Mouse (Mus musculus) adrenal gland, adult 8-10 months (tissue): ENCODE data around the gene Pgk1. TPM values are rescaled to one million over a fixed set of nuclear protein-coding genes. Genes with fewer than 3 reads are reported as not detected.
"Not testable (repeated sequence)": the region's sequence is repeated elsewhere in the genome, so short reads cannot be mapped to it uniquely, and the experiment has no call there.

Experiments
- DNase-seq: peaks from one replicate; pipeline ENCODE4 v3.0.0; 2022
- total RNA-seq, 4 experiments: library from RNA; stranded (reverse); gene quantifications; 2 replicates each; pipeline ENCODE4 v1.2.4; 2022

The Pgk1 gene
- 100 to 1,000 TPM; 247 to 334 (median 294) TPM for total RNA-seq

DNA sequence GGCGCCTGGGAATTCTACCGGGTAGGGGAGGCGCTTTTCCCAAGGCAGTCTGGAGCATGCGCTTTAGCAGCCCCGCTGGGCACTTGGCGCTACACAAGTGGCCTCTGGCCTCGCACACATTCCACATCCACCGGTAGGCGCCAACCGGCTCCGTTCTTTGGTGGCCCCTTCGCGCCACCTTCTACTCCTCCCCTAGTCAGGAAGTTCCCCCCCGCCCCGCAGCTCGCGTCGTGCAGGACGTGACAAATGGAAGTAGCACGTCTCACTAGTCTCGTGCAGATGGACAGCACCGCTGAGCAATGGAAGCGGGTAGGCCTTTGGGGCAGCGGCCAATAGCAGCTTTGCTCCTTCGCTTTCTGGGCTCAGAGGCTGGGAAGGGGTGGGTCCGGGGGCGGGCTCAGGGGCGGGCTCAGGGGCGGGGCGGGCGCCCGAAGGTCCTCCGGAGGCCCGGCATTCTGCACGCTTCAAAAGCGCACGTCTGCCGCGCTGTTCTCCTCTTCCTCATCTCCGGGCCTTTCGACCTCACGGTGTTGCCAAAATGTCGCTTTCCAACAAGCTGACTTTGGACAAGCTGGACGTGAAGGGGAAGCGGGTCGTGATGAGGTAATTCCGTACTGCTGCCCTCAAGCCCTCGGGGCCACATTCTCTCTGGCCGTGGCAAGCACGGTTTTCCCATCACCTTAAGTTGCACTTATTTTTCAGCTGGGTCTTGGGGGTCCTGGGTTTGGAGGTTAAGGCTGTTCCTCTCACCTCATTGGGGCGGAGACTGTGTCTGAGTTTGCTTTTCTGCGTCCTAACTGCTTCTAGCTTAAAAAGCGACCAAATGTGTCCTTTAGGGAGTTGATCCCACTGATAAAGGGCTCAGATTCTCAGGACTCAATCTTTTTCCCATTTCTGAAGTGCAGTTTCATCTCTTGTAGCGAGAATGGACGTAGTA, at the start of gene Pgk1:
Gene Pgk1, plus strand, starts transcription at position 388 of the 937 bp plus-strand sequence.
- DNase-seq, result peak; percentile 90

DNA sequence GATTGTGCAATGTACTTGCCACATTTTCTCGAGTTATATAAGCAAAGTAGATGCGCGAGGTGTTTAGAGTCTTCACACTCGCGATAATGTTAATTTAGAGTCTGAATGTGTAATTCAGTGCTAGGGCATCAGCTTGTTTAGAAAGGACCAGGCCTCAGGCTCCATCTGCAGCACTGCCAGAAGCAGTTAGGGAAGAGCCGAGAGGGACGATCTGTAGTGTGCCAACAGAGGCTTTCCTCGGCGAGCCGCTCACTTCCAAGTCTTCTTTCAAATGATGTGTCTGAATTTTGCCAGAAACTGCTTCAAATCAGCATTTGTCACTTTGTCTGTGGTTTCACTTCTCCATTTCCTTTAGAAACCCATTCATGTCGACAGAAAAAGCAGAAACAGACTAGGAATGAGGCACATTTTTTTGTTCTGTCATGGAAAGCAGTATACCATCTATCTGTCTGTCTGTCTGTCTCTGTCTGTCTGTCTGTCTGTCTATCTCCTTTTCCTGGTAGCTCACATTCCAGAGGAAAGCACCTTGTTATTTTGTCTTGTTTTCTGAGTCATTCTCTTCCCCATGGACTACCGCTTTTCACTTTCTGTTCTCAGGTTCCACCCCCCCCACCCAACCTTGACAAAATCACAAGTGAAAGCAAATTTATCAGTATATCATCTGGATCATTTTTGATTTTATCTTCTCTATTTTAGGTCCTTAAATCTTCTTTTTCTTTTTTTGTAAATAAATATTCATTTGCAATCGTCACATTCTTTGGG, 47.4 kb upstream of the Pgk1 start:
- DNase-seq, result no peak

DNA sequence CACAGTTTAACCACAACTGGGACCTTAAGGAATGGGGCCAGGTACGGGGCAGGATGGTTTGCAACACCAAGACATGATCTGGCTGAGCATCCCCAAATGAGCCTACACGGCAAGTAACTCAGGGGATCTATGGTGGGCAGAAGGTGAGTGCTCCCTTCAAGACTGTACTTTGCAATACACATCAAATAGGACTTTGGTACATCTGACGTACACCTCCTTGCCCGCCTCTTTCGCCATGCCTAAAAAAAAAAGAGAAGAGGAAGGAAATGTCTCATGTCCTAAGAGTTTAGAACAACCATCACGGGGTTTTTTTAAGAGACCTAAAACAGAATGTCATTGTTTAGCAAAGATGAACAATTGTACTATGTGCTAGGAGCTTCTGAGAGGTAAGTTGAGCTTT, 44.0 kb upstream of the Pgk1 start, which contains the start of gene Tlr13:
Gene Tlr13, plus strand, starts transcription at position 269 of the 400 bp plus-strand sequence.
- DNase-seq, result no peak

DNA sequence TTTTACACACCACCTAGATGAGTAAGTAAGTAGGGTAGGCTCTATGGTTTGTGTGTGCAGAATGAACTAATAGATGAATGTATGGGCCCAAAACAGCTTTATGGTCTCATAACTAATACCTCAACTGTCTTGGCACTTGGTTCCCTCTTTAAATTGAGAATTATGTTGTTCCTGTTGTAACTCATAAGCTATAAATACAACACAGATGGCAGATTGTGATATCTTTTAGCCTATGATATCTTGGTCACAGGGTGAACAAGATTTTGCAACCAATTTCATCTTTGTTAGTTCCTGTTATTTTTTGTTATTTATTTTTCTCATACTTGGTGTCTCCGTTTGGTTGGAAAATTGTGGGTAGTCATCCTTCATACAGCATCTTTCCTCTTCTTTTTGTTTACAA, 38.7 kb upstream of the Pgk1 start:
- DNase-seq, result no peak

DNA sequence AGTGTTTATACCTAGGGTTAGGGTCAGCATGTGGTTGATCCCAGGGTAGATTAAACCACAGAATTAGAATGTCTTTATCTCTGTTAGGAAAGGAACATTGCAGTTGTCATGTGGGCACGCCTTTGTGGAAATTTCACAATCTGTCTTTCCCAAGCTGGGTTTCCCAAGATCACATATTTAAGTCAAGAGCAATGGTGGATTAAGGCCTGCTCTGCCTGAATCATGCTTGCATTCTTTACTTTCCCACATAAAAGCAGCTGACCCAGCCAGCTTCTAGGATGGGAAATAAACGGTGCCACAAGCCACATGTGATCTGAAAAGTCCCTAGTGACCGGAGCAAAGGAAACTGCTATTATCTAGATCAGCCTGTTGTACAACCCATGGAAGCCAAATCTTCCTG, 37.4 kb upstream of the Pgk1 start:
- no peak for DNase-seq

DNA sequence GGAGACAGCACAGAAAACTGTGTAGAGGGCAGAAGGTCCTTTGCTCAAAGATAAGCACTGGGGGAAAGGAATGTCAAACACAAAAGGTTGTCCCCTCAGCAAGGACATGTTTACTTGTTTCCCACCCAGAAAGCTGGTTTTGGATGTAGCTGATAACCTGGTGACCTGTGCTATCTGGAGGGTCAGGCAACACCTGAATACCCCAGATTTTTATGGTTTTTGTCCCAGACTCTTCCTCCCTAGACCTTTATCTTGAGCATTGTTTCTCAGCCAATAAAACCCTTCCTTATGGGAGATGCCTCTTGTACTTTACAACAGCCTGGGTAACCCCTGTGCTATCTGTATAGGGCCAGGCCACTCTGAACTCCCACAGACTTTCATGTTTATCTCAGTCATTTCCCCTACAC, 32.7 kb upstream of the Pgk1 start:
- DNase-seq, result no peak

DNA sequence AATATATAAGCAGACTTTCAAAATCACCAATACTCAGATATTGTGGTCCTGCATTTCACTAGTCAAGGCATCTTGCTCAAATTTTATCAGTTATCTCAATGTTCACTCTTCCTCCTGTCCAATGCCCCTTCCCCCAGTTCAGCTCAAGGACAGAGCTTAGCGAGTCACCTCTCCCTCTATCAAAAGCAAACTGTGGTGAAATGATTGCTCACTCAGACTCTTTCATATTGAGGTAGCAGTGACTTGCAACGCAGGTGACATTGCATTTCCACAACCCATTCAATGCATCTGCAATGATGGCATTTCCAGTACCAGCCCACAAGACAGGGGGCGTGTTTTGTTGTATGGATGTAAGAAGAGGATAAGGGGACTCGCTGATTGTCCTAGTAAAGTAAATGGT, 31.0 kb upstream of the Pgk1 start:
- no peak for DNase-seq

DNA sequence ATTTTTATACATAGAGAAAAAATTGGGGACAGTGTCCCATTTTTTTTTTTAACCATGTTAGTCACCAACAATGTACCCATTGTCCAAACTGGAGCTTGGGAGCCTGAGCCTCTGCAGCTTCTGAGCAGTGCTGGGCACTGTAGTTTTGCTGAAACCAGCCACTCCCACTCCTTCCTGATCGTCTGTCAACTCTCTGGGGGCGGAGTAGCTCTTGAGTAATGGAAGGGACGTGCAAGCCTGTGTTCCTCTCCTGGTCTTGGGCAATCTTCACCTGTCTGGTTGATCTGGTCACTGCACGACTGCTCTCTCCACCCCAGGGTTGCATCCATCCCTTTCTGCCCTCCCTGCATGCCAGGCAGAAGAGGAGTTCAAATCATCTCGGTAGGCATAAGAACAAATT, 22.9 kb upstream of the Pgk1 start:
- no peak for DNase-seq

DNA sequence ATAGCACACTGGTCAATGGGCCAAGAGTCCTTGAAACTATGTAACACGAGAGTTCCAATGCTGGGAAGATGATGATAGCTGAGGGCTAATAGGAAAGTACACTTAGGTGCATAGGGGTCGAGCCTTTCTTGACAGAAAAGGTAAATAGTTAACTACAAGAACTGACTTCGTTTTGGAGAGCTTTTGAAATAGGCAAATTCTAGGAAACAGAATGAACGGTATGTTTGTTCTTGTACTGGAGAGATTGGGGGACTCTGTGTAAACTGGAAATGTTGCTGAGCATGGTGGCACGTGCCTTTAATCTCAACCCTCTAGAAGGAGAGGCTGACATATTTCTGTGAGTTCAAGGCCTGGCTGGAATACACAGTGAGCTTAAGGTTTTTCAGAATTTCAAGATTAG, 22.3 kb upstream of the Pgk1 start:
- DNase-seq, result no peak

DNA sequence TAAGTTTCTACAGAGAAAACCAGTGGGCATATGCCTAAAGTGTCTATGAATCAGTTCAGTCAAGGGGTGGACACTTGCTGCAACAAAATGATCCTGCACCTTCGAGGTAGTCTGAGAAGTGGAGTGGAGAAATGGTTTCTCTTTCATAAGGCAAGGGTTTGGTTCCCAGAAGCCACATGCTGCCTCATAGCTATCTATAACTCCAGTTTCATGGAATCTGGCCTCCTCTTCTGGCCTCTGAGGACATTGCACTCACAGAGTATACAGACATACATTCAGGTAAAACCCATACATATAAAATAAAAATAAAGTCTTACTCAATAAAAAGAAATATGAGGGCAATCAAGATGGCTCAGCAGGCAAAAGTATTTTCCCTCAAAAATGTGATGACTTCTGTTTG, 21.8 kb upstream of the Pgk1 start:
- no peak for DNase-seq

DNA sequence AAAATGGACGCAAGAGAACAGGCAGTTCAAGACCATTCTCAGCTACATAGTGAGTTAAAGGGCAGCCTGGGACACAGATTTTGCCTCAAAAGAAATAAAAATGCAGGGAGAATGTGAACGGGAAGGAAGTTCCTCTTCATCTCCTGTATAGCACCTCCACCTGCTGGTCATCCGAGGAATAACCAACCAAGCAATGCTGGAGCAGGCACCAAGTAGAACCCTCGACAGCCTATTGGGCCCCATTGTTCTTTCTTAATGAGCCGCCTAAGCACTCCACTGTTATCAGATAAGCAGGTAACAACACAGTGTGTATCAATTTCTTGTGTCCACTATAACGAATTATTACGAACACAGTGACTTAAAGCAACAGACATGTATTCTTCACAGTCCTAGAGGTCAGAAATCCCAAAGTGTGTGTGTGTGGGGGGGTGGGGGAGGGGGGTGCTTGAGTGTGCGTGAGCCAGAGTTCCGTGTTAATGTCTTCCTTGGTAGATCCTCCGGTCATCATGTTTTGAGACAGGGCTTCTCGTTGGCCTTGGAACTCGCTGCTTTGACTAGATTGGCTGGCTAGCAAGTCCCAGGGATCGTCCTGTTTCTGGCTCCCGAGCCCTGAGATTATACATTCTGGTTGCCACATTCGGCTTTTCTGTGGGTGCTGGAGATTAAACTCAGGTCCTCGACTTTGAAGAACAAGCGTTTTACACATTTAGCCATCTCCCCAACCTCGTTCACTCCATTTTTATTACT, 15.6 kb upstream of the Pgk1 start:
- peak; percentile 51 for DNase-seq

DNA sequence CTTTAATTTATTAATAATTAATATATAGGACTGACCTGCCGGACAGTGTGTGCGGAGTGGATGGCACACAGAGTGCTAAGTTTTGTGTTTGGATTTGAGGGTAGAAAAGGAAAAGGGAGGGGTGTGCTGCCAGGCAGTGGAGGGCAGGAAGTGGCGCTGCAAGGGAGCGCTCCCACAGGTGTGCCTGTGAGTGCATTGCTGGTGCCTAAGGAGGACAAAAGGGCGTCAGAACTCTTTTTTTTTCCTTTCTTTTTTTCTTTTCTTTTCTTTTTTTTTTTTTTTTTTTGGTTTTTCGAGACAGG, 15.1 kb upstream of the Pgk1 start:
- DNase-seq, result no peak

DNA sequence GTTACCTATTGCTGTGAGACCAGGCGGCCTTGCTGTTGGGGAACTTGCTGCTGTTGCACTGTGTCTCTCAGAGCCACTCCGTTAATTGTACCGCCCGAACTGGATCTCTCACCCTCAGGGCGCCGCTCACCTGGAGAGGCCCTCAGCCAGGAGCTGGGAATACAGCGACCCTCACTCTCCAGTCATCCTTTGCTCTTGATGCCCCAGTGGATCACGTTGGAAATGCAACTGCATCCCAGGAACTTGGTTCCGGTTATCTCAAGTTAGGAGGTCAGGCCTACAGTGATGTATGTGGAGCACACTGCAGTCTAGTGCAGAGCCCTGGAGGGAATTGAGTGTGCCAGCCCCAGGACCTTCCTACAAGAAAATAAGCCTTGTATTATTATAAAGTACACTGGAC, 10.6 kb upstream of the Pgk1 start:
- DNase-seq, result no peak

DNA sequence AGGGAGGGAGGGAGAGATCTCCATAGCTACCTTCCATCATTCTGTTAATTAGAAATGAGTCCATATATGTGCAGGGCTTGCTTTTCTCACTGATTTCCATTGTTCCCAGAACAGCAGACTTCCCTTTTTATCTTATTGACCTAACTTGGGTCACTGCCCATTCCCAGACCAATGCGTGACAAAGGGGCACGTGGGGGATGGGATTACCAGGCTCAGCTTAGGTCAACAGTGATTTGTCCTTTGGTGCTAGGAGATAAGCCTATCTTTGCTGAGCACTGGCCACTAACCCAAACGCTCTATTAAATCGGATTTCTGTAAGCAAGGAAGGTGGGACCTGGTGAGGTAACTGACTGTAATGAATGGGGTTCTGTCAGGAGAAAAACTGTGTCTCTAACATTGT, 2.6 kb upstream of the Pgk1 start:
- no peak for DNase-seq

DNA sequence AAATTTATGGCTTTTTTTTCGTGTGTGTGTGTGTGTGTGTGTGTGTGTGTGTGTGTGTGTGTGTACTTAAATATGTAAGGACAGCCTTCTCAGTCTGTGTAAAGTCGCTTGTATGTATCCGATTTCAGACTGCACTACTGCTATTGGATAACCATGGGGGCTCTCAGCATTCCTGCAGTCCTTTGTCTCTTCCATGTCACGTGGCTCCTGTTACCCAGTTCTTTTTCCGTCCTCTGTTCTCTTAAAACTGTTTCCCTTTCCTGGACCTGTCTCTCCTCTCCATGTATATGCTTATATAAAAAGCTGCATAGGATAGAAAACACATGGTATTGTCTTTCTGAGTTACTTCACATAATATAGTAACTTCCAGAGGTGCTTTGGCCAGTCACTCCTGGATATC, 1.2 kb upstream of the Pgk1 start:
- no peak for DNase-seq

DNA sequence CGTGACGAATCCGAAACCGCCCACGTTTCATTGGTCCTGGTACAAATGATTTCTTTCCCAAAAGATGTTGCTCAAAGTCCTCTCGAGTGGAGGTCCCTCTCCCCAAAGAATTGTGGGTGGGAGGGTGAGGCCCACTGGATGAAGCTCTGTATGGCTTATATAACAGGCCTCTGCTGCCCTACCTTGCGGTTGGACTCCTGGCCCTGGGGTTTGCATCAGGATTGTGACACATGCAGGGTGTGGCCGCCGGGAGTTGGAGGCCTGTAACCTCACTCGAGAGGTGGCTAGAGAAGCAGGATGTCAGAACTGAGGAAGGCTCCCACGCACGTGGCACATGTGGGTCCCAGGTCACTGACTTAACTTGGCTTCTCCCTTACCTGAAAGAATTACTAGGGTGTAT, 837 bp downstream of the Pgk1 start:
- DNase-seq, result peak; percentile 23

DNA sequence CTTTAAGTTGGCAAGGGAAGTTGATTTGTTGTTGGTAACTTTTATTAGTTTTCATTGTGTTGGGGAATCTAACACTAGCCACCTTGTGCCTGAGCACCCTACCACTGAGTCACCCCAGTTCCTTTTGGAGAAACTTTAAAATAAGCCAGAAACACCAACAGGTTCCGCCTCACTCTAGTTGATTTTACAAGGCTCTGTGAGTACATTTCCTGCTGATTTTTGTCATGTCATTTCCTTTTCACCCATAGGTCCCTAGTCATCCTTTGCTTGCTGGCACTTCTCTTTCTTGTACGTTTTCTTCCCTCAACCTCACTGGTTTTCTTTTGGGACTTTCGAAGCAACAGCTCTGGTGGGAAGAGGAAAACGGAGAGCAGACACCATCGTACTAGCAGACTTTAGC, 2.5 kb downstream of the Pgk1 start:
- no peak for DNase-seq

DNA sequence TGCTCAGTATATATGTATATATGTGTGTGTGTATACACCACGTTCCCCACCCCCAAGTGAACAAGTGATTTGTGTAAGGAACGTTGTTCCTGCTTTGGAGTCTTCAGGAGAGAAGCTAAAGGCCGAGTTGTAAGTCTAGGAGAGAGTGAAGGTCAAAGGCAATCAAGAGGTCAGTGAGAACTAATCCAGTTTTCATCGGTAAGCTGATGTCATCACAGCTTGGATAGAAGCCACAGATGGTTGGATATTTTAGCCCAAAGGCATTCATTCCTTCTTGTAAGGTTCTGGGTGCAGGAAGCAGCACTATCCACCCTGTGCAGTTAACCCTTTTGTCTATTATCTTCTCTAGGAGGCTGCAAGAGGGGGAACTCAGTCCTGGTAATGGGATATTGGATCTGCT, 3.2 kb downstream of the Pgk1 start:
- DNase-seq, result no peak

DNA sequence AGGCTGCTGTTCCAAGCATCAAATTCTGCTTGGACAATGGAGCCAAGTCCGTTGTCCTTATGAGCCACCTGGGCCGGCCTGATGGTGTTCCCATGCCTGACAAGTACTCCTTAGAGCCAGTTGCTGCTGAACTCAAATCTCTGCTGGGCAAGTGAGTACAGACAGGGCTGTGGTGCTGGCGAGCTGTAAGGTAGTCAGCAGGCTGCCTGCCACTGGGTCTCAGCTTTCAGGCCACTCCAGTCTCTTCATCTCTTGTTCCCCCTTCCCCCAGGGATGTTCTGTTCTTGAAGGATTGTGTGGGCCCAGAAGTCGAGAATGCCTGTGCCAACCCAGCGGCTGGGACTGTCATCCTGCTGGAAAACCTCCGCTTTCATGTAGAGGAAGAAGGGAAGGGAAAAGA, 7.5 kb downstream of the Pgk1 start:
- DNase-seq, result not testable (repeated sequence)

DNA sequence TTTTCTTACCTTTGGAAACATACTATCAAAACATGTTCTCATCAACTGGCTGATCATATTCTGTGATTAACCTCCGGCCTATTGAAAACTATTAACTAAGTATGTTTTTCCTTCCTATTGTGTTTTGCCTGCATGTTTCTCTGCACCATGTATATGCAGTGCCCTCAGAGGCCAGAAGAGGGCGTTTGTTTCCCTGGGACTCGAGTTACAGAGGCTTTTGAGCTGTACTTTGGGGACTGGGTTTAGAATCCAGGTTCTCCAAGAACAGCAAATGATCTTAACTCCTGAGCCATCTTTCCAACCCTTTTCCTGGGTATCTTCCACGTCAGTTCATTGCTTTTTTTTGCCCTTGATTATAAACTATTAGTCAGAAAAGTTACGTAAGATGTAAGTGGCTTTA, 10.4 kb downstream of the Pgk1 start:
- DNase-seq, result no peak

DNA sequence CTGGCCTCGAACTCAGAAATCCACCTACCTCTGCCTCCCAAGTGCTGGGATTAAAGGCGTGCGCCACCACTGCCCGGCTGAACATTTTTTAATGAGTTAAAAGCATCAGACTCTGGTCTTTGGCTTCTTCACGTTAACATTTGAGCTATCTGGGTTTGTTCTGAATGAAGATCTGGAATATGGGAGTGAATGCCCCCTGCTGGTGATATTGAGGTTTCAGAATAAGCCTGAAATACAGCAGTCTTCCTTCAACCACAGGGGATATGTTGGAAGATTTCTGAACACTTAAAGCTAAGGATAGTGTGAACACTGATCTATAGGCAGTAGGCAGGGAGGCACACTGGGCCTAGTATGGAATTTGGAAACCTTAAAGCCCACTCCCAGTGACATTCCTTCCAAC, 12.0 kb downstream of the Pgk1 start:
- no peak for DNase-seq

DNA sequence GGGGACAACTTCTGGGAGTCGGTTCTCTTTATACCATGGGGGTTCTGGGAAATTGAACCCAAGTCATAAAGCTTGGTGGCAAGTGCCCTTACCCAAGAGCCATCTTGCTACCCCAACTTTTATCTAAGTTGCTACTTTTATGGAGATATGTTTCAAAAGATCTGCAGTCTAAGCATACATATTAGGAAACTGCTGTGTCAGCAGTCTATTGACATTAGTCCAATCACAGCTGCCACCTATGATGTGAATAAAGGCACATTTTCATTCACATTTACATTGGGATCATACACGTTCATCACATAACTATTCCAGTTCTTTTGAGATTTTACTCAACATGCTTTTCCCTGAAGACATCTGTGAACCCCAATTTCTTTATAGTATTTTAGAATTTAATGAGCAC, 22.2 kb downstream of the Pgk1 start:
- no peak for DNase-seq
